Mouse (Mus musculus) retina, postnatal 1 day (tissue): ENCODE results near the gene Nudt2.

Source experiments
- DNase-seq: peaks from one replicate; pipeline ENCODE4 v3.0.0-alpha.2; 2012

The Nudt2 gene

DNA sequence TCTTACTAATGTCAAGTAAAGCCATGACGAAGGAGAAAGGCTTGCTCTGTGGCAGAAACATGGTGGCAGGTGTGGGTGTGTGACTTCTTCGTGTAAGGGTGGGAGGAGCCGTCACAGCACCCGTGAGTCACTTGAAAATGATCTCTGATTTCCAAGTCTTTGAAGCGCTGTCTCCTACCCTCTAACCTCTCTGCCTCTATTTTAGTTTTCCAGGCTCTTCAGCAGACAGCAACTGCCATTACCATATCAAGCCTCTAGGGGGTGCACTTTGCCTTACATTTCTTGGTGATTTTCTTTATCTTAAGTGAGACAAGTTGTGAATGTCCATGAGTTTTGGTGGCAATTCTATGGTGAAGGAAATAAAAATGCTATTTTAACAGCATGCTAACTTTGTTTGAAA lies 57.8 kb downstream of the Nudt2 start:
- peak; percentile 65 for DNase-seq

DNA sequence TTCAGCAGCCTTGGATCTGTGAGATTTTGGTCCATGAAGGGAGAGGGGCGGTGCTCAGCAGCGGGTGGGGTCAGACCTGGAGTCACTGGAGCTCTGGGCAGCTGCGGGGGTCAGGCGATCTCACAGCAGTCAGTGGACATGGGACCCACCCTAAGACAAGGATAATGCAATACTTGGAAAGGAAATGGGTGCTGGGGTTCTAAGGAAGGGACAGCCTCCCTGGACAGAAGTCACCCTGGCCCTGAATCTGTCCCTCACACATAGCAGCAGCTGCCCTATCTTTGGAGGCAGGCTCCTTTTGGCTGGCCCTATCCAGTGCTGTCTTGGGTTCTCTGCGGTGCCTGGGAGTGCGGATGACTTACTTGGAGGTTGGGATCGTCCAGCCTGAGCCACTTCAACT lies 58.9 kb downstream of the Nudt2 start:
- no peak for DNase-seq

DNA sequence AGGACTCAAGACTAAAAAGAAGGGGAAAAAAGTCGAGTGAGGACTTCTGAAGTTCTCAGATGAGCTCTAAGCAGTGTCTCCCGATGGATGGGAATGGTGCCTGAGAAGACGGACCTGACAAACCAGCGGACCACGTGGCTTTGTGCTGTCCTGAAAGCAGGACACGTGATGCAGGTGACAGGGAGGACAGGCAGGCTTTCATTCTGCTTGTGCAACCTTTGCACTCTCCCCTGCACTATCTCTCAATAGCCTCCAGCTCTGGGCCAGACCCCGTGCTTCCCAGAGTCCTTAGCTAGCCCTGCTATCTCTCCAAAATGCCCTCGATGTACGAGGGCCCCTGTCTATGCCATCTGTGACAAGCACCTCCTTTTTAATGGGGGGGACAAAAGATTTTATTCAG lies 59.9 kb downstream of the Nudt2 start:
- no peak for DNase-seq

DNA sequence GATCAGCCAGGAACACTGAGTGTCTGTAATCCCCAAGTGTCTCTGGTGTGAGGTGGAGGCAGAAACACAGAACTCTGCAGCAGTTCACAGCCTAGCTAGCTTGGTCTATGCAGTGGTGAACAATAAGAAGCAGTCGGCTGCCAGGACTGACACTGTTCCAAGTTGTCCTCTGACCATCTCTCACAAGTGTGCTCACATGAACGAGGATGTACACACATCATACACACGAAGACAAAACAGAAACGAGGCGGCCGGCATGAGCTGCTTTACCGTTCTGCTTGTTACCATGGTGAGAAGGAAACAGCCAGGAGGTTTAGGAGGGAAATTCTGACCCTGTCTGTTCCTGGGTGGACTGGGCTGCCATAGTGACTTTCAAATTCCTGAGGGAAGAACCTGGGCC lies 61.6 kb downstream of the Nudt2 start:
- DNase-seq: no peak

DNA sequence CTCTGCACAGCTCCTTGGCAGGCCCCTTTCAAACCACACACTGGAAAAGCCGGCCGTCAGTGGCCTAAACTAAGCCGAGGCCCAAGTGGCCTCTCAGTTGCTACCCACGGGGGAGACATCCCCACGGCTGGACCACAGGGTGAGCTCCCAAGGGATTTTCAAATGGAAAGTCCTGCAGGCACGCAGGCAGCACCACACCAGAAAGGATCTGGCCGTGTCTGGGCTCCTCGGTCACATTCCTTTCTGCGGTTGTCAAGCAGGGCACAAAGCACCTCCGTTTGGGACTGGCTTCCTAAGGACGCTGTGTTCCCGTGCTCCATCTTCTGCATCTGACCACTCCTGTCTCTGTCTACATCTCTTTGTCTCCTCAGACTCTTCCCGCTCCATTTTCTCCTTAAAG lies 62.1 kb downstream of the Nudt2 start:
- DNase-seq: no peak

DNA sequence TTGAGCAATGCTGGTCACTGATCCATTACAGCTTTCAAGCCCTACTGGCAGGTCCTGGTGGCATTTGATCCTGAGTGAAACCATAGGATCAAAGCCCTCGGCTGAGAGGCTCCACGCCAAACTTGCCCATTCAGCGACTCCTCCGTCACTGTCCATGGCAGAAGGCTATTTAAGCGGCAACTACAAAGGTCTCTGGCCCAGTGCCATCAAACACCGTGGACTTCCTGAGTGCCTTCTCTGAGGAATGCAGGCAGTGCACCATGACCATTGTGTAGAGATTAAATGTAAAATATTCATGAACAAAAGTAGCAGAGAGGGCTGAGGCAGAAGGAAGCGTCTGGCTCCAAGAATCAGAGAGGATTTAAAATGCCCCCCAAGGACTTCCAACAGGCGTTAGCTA lies 63.0 kb downstream of the Nudt2 start:
- DNase-seq: peak; percentile 65
